Mouse (Mus musculus) cerebellum, postnatal 25 days (tissue): ENCODE measurements around the gene Optc.
A peak's percentile ranks its signal among the peaks of the same experiment; 100 is the strongest.

Experiments
- DNase-seq, 2 experiments: peaks; one replicate each; pipeline ENCODE4 v3.0.0; 2021; ENCODE audit warnings: mixed read lengths in 2 of 2

The Optc gene

GRCm38 (mm10) chr1:133881813-133882212, 26.0 kb downstream of the Optc start:
- DNase-seq, result no peak

DNA sequence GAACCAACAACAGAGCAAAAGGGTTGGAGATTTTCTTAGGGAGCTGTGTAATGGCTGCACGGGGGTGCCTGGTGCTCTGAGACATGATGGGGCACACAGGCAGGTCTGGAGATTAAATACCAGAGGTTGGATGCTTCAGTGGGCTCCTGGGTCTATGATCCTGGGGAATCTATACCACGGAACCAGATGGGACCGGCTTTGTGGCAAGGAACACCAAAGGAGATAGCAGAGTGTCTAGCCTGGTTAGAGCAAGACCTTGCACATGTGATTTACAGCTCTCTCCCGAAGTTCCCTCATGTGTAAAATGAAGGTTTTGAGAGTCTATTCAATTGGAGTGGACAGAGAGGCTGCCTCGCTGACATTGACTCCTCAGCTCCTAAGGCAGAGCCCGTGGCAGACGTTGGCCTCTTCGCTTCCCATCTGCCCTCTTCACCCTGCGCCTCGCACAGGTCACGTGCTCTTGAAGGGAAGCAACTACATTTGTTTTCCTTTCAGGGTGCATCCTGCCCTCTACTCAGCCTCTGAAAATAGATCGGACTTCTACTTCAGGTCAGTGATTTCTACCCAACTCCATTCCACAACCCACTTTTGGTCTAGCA, 28.9 kb downstream of the Optc start:
- DNase-seq, result no peak

- DNase-seq, result no peak
These were observed 30.9 kb downstream of the Optc start for GRCm38 (mm10) chr1:133876936-133877335.

DNA sequence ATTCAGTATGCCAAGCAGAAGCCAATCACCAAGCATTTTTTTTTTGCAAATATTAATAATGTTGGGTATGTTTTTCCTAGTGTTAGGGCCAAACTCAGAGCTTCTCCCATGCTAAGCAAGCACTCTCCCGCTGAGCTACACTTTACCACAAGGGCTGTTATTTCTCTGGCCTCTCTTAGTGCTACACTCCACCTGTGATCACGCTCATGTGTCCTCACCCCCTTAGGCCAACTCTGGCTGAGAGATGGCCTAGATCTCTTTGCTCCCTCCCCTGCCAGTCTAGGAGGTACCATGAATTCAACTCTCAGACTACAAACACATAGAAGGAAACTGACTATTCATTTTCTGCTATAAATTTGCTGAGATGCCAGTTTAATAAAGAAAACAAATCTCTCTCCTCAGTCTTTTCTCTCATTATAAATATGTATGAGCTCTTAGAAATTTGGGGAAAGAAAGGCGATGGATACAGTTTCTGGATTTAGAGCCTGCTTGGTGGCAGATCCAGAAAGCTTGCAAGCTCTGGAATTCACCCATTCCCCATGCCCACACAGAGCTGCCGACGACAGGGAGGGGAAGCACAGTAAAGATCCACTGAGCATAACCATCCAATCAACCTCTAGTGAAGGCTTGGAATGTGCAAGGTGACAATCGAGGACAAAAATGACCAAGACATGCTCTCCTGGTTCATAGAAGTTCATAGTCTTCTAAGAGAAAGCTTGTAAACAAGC, 34.5 kb downstream of the Optc start:
- DNase-seq, result peak; percentile 63 to 72

DNA sequence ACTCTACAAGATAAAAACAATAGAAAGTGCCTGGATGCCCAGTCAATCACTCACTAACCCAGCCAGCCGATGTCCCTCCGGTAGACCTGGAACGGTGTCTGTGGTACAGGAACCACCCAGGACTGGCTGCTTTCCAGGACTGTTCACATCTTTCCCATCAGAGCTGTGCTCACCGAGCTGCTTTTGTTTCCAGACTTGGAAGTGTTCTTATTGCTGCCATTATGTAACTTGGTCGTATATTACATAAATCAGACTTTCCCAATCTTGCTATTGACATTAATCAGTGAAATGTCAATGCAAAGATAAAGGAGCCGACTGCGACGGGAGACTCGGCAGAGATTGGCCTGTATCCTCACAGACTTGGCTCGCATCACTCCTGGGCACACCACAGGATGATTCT, 36.6 kb downstream of the Optc start:
- DNase-seq, result peak; percentile 72 to 81

DNA sequence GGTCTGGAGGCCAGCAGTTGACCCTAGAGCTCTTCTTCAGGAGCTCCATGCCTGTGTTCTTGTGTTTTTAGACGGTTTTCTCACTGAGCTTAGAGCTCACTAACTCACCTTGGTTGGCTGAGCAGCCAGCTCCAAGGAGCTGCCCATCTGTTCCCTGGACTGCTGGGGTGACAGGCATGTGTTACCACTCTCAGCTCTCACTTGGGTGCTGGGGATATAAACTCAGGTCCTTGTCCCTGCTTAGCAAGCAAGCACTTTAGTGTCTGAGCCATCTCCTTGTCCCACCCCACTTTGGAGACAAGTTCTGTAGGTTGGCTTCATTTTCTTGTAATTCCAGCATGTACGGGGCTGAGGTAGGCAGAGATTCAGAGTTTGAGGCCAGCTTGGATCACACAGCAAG, 38.6 kb downstream of the Optc start:
- peak; percentile 81 for DNase-seq

GRCm38 (mm10) chr1:133863257-133863997, 44.4 kb downstream of the Optc start:
- no peak for DNase-seq

- DNase-seq, result no peak
These were observed 46.8 kb downstream of the Optc start for GRCm38 (mm10) chr1:133861028-133861427.

DNA sequence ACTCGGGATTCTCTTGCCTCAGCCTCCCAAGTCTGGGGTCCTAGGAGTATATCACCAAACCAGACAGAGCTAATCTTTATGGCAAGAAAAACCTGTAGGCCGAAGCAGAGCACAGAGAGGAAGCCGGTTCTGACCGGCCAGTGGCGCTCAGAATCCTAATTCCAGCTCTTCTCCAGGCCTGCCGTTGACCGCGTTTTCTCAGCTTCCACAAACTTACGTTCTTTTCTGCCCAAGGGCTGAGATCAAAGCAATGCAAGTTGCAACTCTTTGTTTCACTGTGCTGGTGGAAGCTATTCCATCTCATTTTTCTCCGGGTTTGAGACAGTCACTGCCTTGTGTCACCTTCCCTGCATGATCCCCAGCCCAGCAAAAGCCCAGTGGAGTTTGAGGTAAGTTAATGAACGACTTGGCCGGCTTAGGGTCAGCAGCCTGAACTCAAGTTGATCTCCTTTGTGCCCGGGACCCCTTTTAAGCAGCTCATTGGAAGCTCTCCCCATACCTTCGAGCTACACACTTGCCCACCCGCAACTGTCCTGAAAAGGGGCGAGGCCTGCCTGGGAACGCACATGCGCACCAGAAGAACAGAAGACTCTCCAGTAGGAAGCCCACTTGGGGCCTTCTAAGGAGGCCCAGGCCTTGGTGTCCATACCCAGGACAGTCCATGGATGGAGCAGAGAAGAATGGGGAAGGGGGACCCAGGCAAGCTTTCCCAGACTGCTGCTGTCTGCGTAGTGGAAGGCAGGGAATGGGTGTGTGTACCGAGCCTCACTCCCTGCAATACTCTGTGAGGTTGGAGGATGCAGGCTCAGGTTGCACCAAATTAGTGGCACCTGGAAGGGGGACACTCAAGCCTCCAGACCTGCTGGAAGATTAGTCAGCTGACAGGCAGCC, 47.7 kb downstream of the Optc start:
- DNase-seq, result no peak

GRCm38 (mm10) chr1:133859257-133859656, 48.5 kb downstream of the Optc start:
- DNase-seq, result no peak

DNA sequence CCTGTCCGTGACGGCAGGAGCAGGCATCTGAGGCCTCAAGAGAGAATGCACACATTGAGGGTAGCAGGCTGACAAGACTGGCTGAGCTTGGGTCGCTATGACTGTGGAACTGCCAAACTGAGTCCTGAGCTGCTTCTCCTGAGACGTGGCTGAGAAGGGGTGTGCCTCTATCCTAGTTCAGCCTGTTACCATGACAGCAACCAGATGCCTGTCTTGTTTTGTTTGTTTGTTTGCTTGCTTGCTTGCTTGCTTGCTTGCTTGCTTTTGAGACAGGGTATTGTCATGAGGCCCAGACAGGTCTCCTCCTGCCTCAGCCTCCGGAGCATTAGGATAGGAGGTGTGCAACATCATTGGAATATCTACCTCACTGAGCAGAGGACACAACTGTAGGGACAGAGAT, 50.0 kb downstream of the Optc start:
- no peak for DNase-seq

- no peak for DNase-seq
These were observed 50.6 kb downstream of the Optc start for GRCm38 (mm10) chr1:133857171-133857570.

- DNase-seq, result no peak
These were observed 51.1 kb downstream of the Optc start for GRCm38 (mm10) chr1:133856655-133857054.

DNA sequence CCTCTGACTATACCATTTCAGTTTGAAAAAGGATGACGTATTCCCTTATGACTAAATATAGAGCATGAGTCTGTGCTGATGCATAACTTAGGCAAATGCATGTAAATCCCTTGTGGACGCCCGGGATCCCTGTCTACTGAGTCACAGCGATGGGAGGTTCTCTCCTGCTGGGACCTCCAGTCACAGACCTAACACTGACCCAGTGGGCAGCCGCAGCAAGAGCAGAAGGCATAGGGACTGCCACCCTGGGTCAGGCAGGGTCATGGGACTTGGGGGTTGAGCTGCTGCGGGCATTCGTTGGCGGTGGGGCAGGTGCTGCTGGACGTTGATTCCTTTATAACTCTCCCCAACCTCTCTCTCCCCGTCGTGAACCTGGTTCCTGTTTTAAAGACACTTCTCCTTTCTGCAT, 51.7 kb downstream of the Optc start:
- no peak for DNase-seq

DNA sequence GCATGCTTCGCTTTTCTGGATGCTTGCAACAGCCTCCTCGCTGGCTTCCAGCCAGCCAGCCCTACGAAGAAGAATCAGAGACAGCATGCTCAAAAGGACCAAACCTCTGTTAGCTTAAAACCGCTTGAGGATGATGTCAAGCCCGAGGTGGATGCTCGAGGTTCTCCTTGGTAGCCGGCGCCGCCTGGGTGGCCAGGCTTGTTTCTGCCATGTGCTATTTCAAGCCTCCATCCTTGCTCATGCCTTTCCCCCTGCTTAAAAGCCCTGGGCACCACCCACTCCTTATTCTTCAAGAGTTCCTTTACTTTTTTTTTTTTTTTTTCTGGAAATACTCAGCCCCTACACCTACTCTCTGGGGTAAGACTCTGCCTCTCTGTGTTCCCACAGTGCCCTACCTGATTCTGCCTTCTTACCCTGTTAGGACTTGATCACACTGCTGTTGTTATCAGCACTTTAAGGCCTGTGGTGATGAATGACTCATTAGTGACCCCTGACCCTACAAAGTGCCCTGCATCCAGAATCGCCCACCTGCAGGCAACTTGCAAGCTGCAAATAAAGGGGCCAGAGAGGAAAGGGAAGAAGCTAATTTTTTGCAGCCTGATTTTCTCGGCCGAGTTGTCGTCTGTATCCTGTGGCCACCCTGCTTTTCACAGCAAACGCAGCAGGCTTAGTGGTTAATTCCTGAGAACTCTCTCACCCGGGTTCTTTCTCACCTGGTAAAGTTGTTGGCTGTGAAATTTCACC, 52.4 kb downstream of the Optc start:
- peak; percentile 46 to 54 for DNase-seq

- peak; percentile 34 to 39 for DNase-seq
These were observed 53.2 kb downstream of the Optc start for GRCm38 (mm10) chr1:133854421-133855273.
